Mouse (Mus musculus) spleen, adult 2 months (tissue): ENCODE results near the gene Arhgap17. TPM values are rescaled to one million over a fixed set of nuclear protein-coding genes. Genes with fewer than 3 reads are reported as not detected.

Source experiments
- DNase-seq, 2 experiments: peaks; one replicate each; pipeline versions ENCODE4 v3.0.0 to v3.0.0-alpha.2; 2012 to 2021; ENCODE audit warnings: low spot score in 2 of 2, low read depth in 1 of 2
- H3K27ac ChIP-seq: fragments of 200-500 bp; 2 replicates; pipeline ENCODE4 v1.5.1; 2012; ENCODE audit warnings: low read length, inconsistent platforms; ENCODE audit not compliant: insufficient read depth
- H3K27me3 ChIP-seq: fragments of 200-500 bp; 2 replicates; pipeline ENCODE4 v1.6.1; 2012; ENCODE audit warnings: mild to moderate bottlenecking, moderate library complexity, low read length, inconsistent platforms; ENCODE audit not compliant: control insufficient read depth, insufficient read depth
- H3K36me3 ChIP-seq: fragments of 200-500 bp; 2 replicates; pipeline ENCODE4 v1.6.1; 2012; ENCODE audit warnings: mild to moderate bottlenecking, low read length, inconsistent platforms; ENCODE audit not compliant: control insufficient read depth, insufficient read depth
- H3K4me1 ChIP-seq: fragments of 200-500 bp; 2 replicates; pipeline ENCODE4 v1.6.1; 2011; ENCODE audit warnings: inconsistent platforms; ENCODE audit not compliant: control insufficient read depth, insufficient read depth, insufficient read length
- H3K4me3 ChIP-seq: fragments of 200-500 bp; 2 replicates; pipeline ENCODE4 v1.5.1; 2011; ENCODE audit warnings: mild to moderate bottlenecking, inconsistent platforms; ENCODE audit not compliant: insufficient read depth, insufficient read length; ENCODE audit errors: extremely low read depth
- CTCF ChIP-seq: fragments of 200-500 bp; IDR thresholded peaks from 2 replicates; pipeline ENCODE4 v1.5.1; 2011; ENCODE audit warnings: mild to moderate bottlenecking, inconsistent platforms; ENCODE audit not compliant: insufficient read depth, insufficient read length, insufficient replicate concordance; ENCODE audit errors: extremely low read depth
- POLR2A ChIP-seq: fragments of 200-500 bp; IDR thresholded peaks from 2 replicates; pipeline ENCODE4 v1.6.1; 2011; ENCODE audit warnings: low read depth, low read length, inconsistent platforms
- WGBS: fragments of 180-500 bp; shearing (Covaris S2); methylation state at CpG from one replicate; pipeline ENCODE4 v1.1.7; 2018; 5-methylcytosine and 5-hydroxymethylcytosine counted together
- polyA plus RNA-seq: library from polyadenylated mRNA; depleted of rRNA; stranded (reverse); fragments of >200 nt; gene quantifications from 2 replicates; pipeline ENCODE4 v1.2.3, GENCODE M21; 2012

Arhgap17 gene
- polyA plus RNA-seq, 1 experiment, result 68.0 TPM

DNA sequence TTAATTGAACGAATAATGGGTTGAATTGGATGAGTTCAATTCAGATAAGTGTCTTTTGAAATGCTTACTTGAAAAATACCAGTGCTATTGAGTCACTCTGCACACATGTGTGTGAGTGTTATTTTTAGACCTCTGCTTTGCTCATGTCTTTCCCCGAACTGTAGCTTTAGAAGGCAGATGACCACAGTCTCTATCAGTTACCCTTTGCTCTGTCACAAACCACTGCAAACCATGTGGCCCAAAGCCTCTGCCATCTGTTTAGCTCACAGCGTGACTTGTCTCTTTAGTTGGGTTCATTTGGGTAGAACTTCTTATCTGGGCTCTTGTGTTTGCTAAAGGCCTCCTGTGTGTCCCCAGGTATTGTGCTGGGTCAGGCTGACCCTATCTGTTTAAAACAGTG lies 35.9 kb upstream of the Arhgap17 start:
- WGBS, result 77% methylated on average over 3 of the region's 3 CpGs
- no peak for TF ChIP-seq CTCF
- no peak for TF ChIP-seq POLR2A
- Histone ChIP-seq H3K36me3 (peaks cover 4% of the 10 kb centered on the region), H3K4me1 (no peaks in the 10 kb centered on the region), H3K27ac (no peak overlapping the region), H3K4me3 (no peak overlapping the region), H3K27me3 (no peaks in the 10 kb centered on the region)
- no peak for DNase-seq

DNA sequence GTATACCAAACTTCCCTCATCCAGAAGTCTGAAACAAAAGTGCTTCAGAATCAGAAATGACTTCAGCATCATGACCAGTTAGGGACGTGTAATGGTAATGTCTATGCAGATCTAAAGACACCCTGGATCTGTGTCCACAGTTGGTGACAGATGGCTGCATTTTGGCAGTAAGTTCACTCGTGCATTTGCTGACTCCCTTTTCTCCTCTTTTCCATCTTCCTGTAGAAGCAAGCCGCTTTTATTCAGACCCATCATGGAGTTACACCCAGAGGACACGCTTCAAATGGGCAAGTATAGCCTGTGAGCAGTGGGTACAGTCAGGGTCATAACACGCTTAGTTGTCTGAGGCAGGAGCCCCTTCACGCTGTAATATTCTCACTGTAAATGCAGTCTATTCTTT lies 34.5 kb upstream of the Arhgap17 start:
- no peaks in the 10 kb centered on the region for H3K27me3 ChIP-seq
- TF ChIP-seq POLR2A (no peak), CTCF (no peak)
- peaks cover 4% of the 10 kb centered on the region for H3K36me3 ChIP-seq
- H3K27ac ChIP-seq, result no peak overlapping the region
- 91% methylated on average over 6 of the region's 6 CpGs for WGBS
- no peak overlapping the region for H3K4me3 ChIP-seq
- no peaks in the 10 kb centered on the region for H3K4me1 ChIP-seq
- DNase-seq, result no peak

DNA sequence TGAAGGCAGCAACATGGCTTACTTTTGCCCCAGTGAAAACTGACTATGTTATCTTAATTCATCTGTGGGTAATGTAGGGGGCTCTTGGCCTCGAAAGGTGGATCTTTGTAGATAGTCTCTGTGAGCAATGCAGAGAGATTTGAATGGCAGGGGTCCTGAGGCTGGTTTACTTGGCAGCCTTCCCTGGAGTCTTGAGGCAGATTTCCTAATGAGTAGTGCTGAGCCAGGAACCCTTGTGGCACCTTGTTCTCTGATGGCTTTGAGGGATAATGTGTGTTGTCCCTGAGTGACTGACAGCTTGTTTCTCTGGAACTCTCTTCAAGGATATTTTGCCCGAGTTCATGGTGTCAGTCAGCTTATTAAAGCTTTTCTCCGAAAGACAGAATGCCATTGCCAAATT lies 31.4 kb upstream of the Arhgap17 start:
- Histone ChIP-seq H3K36me3 (peaks cover 4% of the 10 kb centered on the region), H3K27me3 (no peaks in the 10 kb centered on the region), H3K4me1 (no peaks in the 10 kb centered on the region), H3K27ac (no peak overlapping the region), H3K4me3 (no peak overlapping the region)
- no peak for DNase-seq
- no peak for TF ChIP-seq POLR2A
- TF ChIP-seq CTCF, result no peak
- 93% methylated on average over 3 of the region's 3 CpGs for WGBS

DNA sequence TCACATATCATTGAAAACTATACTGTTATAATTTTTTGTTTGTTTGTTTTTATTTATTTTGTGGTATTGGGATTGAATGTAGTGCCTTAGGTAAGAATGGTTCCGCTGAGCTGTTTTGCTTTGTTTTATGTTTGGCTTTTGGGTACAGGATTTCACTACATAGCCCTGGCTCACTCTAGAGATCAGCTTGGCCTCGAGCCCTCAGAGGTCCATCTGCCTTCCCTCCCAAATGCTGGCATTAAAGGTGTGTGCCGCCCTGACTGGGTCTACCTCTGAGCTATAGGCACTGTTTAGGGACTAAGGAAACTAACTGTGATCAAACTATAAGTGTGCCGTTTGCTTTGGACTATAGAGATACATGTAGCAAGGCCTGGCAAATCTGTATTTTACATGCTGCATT lies 29.6 kb upstream of the Arhgap17 start:
- Histone ChIP-seq H3K4me1 (no peaks in the 10 kb centered on the region), H3K27me3 (no peaks in the 10 kb centered on the region), H3K36me3 (peaks cover 4% of the 10 kb centered on the region), H3K4me3 (no peak overlapping the region), H3K27ac (no peak overlapping the region)
- no peak for DNase-seq
- TF ChIP-seq POLR2A, result no peak
- no peak for TF ChIP-seq CTCF
- WGBS, result 85% methylated on average over 4 of the region's 4 CpGs

DNA sequence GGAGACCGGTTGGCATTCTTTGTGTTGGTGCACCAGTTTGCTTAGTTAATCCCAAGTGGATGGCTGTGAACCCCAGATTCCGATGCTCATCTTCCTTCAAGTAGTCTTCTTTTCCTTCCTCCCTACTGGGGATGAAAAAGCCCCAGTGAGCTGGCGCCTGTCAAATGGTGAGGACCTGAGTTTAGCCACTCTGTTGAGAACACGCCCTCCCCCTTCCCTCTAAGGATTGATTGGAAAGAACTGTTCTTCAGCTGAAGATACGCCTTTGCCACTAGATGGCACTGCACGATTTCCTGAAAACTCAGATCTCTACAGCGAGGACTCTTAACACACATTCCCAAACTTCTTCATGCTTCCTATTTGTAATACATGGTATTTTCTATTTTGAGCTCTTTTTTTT lies 29.1 kb upstream of the Arhgap17 start:
- no peak overlapping the region for H3K4me3 ChIP-seq
- TF ChIP-seq POLR2A (no peak), CTCF (peak; percentile 31; the same call in 1 of the 2 replicates)
- WGBS, result 47% methylated on average over 7 of the region's 7 CpGs
- H3K4me1 ChIP-seq, result no peaks in the 10 kb centered on the region
- DNase-seq, result peak in 1 of 2 experiments; percentile 32
- peaks cover 4% of the 10 kb centered on the region for H3K36me3 ChIP-seq
- no peak overlapping the region for H3K27ac ChIP-seq
- H3K27me3 ChIP-seq, result no peaks in the 10 kb centered on the region

DNA sequence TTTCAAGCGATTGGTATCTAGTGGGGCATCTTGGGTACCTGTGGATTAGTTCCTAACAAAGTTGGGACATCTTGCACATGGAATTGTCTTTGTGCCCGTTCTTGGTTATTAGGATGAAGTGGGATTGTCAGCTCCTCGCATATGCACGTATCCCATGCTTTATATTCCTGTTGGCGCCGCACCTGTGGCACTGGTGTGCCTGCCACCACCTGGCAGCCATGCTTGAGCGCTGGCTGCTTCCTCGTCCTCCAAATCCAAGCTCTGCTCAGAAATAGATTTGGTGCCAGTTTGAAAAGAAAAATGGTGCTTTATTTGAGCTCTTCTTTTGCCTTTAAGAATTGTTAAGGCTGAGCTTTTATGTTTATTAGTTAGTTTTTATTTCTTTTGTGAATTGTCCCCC lies 28.2 kb upstream of the Arhgap17 start:
- Histone ChIP-seq H3K4me1 (no peaks in the 10 kb centered on the region), H3K27ac (no peak overlapping the region), H3K36me3 (peaks cover 1% of the 10 kb centered on the region; the same call in 1 of the 2 replicates), H3K4me3 (no peak overlapping the region), H3K27me3 (no peaks in the 10 kb centered on the region)
- WGBS, result 89% methylated on average over 8 of the region's 8 CpGs
- TF ChIP-seq CTCF, result no peak
- no peak for TF ChIP-seq POLR2A
- DNase-seq, result no peak

DNA sequence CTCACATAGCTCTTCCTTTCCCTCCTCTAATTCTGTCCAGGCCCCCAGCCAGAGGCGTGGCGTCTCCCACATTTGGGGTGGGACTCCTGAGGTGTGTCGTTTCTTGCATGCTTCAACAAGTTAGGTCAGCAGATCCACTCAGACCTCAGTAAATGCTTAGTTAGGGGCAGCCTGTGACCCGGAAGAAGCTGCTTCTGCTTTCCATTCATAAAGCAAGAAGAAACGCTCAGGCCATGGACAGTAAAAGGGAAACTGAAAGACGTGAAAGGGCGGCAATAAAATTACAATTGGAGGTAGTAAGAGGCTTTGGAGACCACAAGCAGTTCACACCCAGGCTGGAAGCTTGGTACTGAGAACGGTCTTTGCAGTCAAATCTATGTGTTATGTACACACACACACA lies 27.7 kb upstream of the Arhgap17 start:
- Histone ChIP-seq H3K27ac (no peak overlapping the region), H3K36me3 (peaks cover 1% of the 10 kb centered on the region; the same call in 1 of the 2 replicates), H3K4me1 (no peaks in the 10 kb centered on the region), H3K27me3 (no peaks in the 10 kb centered on the region), H3K4me3 (no peak overlapping the region)
- 47% methylated on average over 8 of the region's 8 CpGs for WGBS
- TF ChIP-seq POLR2A, result no peak
- no peak for TF ChIP-seq CTCF
- DNase-seq, result peak in 1 of 2 experiments; percentile 17
